Mouse (Mus musculus): ENCODE measurements at regions not wholly inside any gene's neighbourhood (a gene's known extent, or its start where the extent isn't known, plus 50 kb on each side); places are given as distances from the start of the nearest gene placed in this dataset.

DNA sequence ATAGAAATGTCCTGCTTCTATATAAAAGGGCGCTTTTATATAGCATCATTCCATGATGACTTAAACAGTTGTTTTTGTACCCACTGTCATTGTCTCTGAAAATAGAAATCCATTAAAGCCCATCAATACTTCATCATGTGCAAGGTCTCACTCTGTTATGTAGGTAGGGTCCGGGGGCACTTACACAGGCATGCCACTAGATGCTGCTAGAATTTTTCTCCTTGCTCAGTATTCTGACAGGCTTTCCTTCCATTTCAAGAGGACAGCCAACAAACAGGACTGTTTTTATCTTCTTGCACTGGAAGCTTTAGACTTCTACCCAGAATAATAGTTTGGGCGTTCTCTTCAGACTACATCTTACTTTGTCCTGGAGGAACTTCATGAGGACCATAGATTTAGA is 268.2 kb upstream of the Nudt12 start:
- no peaks in the 10 kb centered on the region for H3K4me1 ChIP-seq (ENCODE audit: control insufficient read depth in 1 of 2, insufficient read depth in 2 of 2, low read length in 2 of 2)
- no peaks in the 10 kb centered on the region for H3K36me3 ChIP-seq (ENCODE audit: control insufficient read depth in 1 of 2, insufficient read depth in 2 of 2, low read length in 2 of 2)
- no peaks in the 10 kb centered on the region for H3K27me3 ChIP-seq (ENCODE audit: control insufficient read depth in 1 of 2, insufficient read depth in 2 of 2, low read length in 2 of 2)
- H3K27ac ChIP-seq (ENCODE audit: control insufficient read depth, low read depth, low read length): no peak overlapping the region
- H3K9me3 ChIP-seq (replicated peaks; ENCODE audit: insufficient read depth, low read length): no peaks in the 10 kb centered on the region
- no peak overlapping the region for H3K4me3 ChIP-seq (ENCODE audit: control insufficient read depth in 1 of 2, insufficient read depth in 1 of 2, low read depth in 2 of 2, low read length in 2 of 2)
- no peaks in the 10 kb centered on the region for H3K79me2 ChIP-seq (ENCODE audit: control insufficient read depth, insufficient read depth, low read length, poor library complexity)
- peak; percentile 31 for DNase-seq (ENCODE audit: low read depth, low spot score)
- H3K9ac ChIP-seq (ENCODE audit: control insufficient read depth, low read depth, low read length, poor library complexity, severe bottlenecking): no peak overlapping the region
- no peak for TF ChIP-seq TCF12 (IDR thresholded peaks at IDR 0.05; ENCODE audit: low read depth, low read length)
- no peak for TF ChIP-seq KAT2A (conservative IDR thresholded peaks at IDR 0.05; ENCODE audit: low read depth, low read length)
- no peak for TF ChIP-seq GATA1 (IDR thresholded peaks at IDR 0.05; ENCODE audit: low read depth, low read length)
- TF ChIP-seq MEF2A (IDR thresholded peaks at IDR 0.05; ENCODE audit: extremely low read depth, insufficient replicate concordance, low read depth, low read length, poor library complexity, severe bottlenecking): no peak
- TF ChIP-seq RAD21 (IDR thresholded peaks at IDR 0.05; ENCODE audit: low read depth, low read length): peak; percentile 66
- TF ChIP-seq GABPA (IDR thresholded peaks at IDR 0.05; ENCODE audit: low read depth, low read length): no peak
- no peak for TF ChIP-seq USF2 (IDR thresholded peaks at IDR 0.05; ENCODE audit: borderline replicate concordance in 1 of 2, insufficient read depth in 1 of 2, low read depth in 1 of 2, low read length in 2 of 2)
- peak; percentile 41; the same call in 1 of the 2 replicates for TF ChIP-seq ZC3H11A (IDR thresholded peaks at IDR 0.05; ENCODE audit: low read depth, low read length)
- no peak for TF ChIP-seq UBTF (IDR thresholded peaks at IDR 0.05; ENCODE audit: borderline replicate concordance, insufficient read depth, low read depth, low read length)
- TF ChIP-seq CHD2 (IDR thresholded peaks at IDR 0.05; ENCODE audit: low read length): no peak
- TF ChIP-seq SIN3A (IDR thresholded peaks at IDR 0.05; ENCODE audit: low read length): no peak
- no peak for TF ChIP-seq ZMIZ1 (IDR thresholded peaks at IDR 0.05; ENCODE audit: low read depth, low read length)
- no peak for TF ChIP-seq RCOR1 (IDR thresholded peaks at IDR 0.05; ENCODE audit: low read depth, low read length)
- peak; percentile 20 to 53 (median 32); a peak in 4 of 6 replicates for TF ChIP-seq CTCF (IDR thresholded peaks at IDR 0.05 in 2 of 3, conservative IDR thresholded peaks at IDR 0.05 in 1 of 3; ENCODE audit: control insufficient read depth in 1 of 3, insufficient read depth in 1 of 3, low read depth in 2 of 3, low read length in 3 of 3, poor library complexity in 1 of 3, severe bottlenecking in 1 of 3)
- peak; percentile 57 for TF ChIP-seq SMC3 (IDR thresholded peaks at IDR 0.05; ENCODE audit: low read depth, low read length)
- no peak for TF ChIP-seq ELF1 (IDR thresholded peaks at IDR 0.05; ENCODE audit: low read depth, low read length)

- H3K27me3 ChIP-seq (ENCODE audit: control insufficient read depth in 1 of 2, insufficient read depth in 2 of 2, low read length in 2 of 2): no peaks in the 10 kb centered on the region
- no peaks in the 10 kb centered on the region for H3K79me2 ChIP-seq (ENCODE audit: control insufficient read depth, insufficient read depth, low read length, poor library complexity)
- no peak overlapping the region for H3K4me3 ChIP-seq (ENCODE audit: control insufficient read depth in 1 of 2, insufficient read depth in 1 of 2, low read depth in 2 of 2, low read length in 2 of 2)
- no peak for DNase-seq (ENCODE audit: low read depth, low spot score)
- TF ChIP-seq RCOR1 (IDR thresholded peaks at IDR 0.05; ENCODE audit: low read depth, low read length): no peak
- TF ChIP-seq NRF1 (IDR thresholded peaks at IDR 0.05; ENCODE audit: insufficient read depth, low read depth, low read length, poor library complexity, severe bottlenecking): no peak
- TF ChIP-seq HCFC1 (IDR thresholded peaks at IDR 0.05; ENCODE audit: low read depth, low read length): no peak
- no peak for TF ChIP-seq POLR2A (IDR thresholded peaks at IDR 0.05; ENCODE audit: control insufficient read depth in 1 of 2, insufficient read depth in 1 of 2, low read depth in 1 of 2, low read length in 2 of 2, poor library complexity in 1 of 2)
- TF ChIP-seq E2F4 (IDR thresholded peaks at IDR 0.05; ENCODE audit: borderline replicate concordance, low read depth, low read length): no peak
- no peak for TF ChIP-seq EP300 (IDR thresholded peaks at IDR 0.05; ENCODE audit: low read depth in 1 of 2, low read length in 2 of 2)
- no peak for TF ChIP-seq ZMIZ1 (IDR thresholded peaks at IDR 0.05; ENCODE audit: low read depth, low read length)
- no peak for TF ChIP-seq MYC (IDR thresholded peaks at IDR 0.05; ENCODE audit: low read depth, low read length)
- no peak for TF ChIP-seq UBTF (IDR thresholded peaks at IDR 0.05; ENCODE audit: borderline replicate concordance, insufficient read depth, low read depth, low read length)
- no peak for TF ChIP-seq TCF12 (IDR thresholded peaks at IDR 0.05; ENCODE audit: low read depth, low read length)
- TF ChIP-seq MEF2A (IDR thresholded peaks at IDR 0.05; ENCODE audit: extremely low read depth, insufficient replicate concordance, low read depth, low read length, poor library complexity, severe bottlenecking): no peak
- TF ChIP-seq JUND (IDR thresholded peaks at IDR 0.05; ENCODE audit: low read depth, low read length): no peak
- TF ChIP-seq ELF1 (IDR thresholded peaks at IDR 0.05; ENCODE audit: low read depth, low read length): no peak
- TF ChIP-seq MYB (IDR thresholded peaks at IDR 0.05; ENCODE audit: low read depth, low read length): no peak
- no peak for TF ChIP-seq ZC3H11A (IDR thresholded peaks at IDR 0.05; ENCODE audit: low read depth, low read length)
- TF ChIP-seq USF2 (IDR thresholded peaks at IDR 0.05; ENCODE audit: borderline replicate concordance in 1 of 2, insufficient read depth in 1 of 2, low read depth in 1 of 2, low read length in 2 of 2): no peak
- TF ChIP-seq TAL1 (IDR thresholded peaks at IDR 0.05; ENCODE audit: low read length): no peak
- no peak for TF ChIP-seq BHLHE40 (IDR thresholded peaks at IDR 0.05; ENCODE audit: borderline replicate concordance, low read depth, low read length)
- no peak for TF ChIP-seq ZKSCAN1 (IDR thresholded peaks at IDR 0.05; ENCODE audit: low read depth, low read length)
- no peak for TF ChIP-seq MAX (IDR thresholded peaks at IDR 0.05; ENCODE audit: low read length)
- H3K27ac ChIP-seq (ENCODE audit: control insufficient read depth, low read depth, low read length): no peak overlapping the region
- no peaks in the 10 kb centered on the region for H3K4me1 ChIP-seq (ENCODE audit: control insufficient read depth in 1 of 2, insufficient read depth in 2 of 2, low read length in 2 of 2)
- H3K9me3 ChIP-seq (replicated peaks; ENCODE audit: insufficient read depth, low read length): no peaks in the 10 kb centered on the region
- H3K9ac ChIP-seq (ENCODE audit: control insufficient read depth, low read depth, low read length, poor library complexity, severe bottlenecking): no peak overlapping the region
- no peaks in the 10 kb centered on the region for H3K36me3 ChIP-seq (ENCODE audit: control insufficient read depth in 1 of 2, insufficient read depth in 2 of 2, low read length in 2 of 2)
Observed at GRCm38 (mm10) chr17:59279811-59280210, 266.6 kb upstream of the Nudt12 start.

Measured in MEL (cell line).